Mouse (Mus musculus) brain, embryonic 14.5 days (tissue): ENCODE measurements around the gene Slc5a2.

Source experiments
- CTCF ChIP-seq: fragments of 200-500 bp; IDR thresholded peaks from 2 replicates; pipeline ENCODE4 v1.5.1; 2012; ENCODE audit warnings: inconsistent platforms, mild to moderate bottlenecking, moderate library complexity, borderline replicate concordance; ENCODE audit not compliant: insufficient read depth, insufficient read length; ENCODE audit errors: extremely low read depth
- POLR2A ChIP-seq: fragments of 200-500 bp; IDR thresholded peaks from 2 replicates; pipeline ENCODE4 v1.6.1; 2012; ENCODE audit warnings: mild to moderate bottlenecking, inconsistent platforms, borderline replicate concordance; ENCODE audit not compliant: poor library complexity, insufficient read depth, insufficient read length, severe bottlenecking; ENCODE audit errors: extremely low read depth

GRCm38 (mm10) chr7:128298481-128299342, 33.3 kb downstream of the Slc5a2 start:
- TF ChIP-seq CTCF, result no peak
- no peak for TF ChIP-seq POLR2A
